Mouse (Mus musculus): ENCODE measurements around the gene Uggt1.

GRCm38 (mm10) chr1:36129126-36129525, 115.4 kb downstream of the Uggt1 start:
- TF ChIP-seq CTCF (IDR thresholded peaks at IDR 0.05; ENCODE audit: extremely low read depth, insufficient read depth, insufficient read length, insufficient replicate concordance) = no peak
- TF ChIP-seq POLR2A (IDR thresholded peaks at IDR 0.05; ENCODE audit: low read depth, low read length) = no peak
